Mouse (Mus musculus): ENCODE measurements around the gene Thy1. TPM values are rescaled to one million over a fixed set of nuclear protein-coding genes. Genes with fewer than 3 reads are reported as not detected.

Gene Thy1
- polyA plus RNA-seq, 1 experiment, result 0.58 TPM

GRCm38 (mm10) chr9:44065177-44065576, 22.0 kb downstream of the Thy1 start:
- Histone ChIP-seq H3K4me1 (ENCODE audit: control insufficient read depth, insufficient read depth, low read length) (peaks cover 4% of the 10 kb centered on the region; the same call in 1 of the 2 replicates), H3K27ac (ENCODE audit: insufficient read depth, low read depth, low read length) (no peak overlapping the region), H3K4me3 (ENCODE audit: insufficient read depth, low read length) (no peak overlapping the region)
- no peak for TF ChIP-seq POLR2A (IDR thresholded peaks at IDR 0.05; ENCODE audit: borderline replicate concordance, low read depth, low read length)
- TF ChIP-seq CTCF (IDR thresholded peaks at IDR 0.05; ENCODE audit: low read depth, low read length), result no peak

- TF ChIP-seq POLR2A (IDR thresholded peaks at IDR 0.05; ENCODE audit: borderline replicate concordance, low read depth, low read length), result no peak
- peak; percentile 34; the same call in 1 of the 2 replicates for TF ChIP-seq CTCF (IDR thresholded peaks at IDR 0.05; ENCODE audit: low read depth, low read length)
- peak within 1 kb of the TSS; percentile 62 for H3K4me3 ChIP-seq (ENCODE audit: insufficient read depth, low read length)
- H3K27ac ChIP-seq (ENCODE audit: insufficient read depth, low read depth, low read length), result no peak within 1 kb of the TSS
- peaks cover 4% of the 10 kb centered on the region; the same call in 1 of the 2 replicates for H3K4me1 ChIP-seq (ENCODE audit: control insufficient read depth, insufficient read depth, low read length)
Measured at GRCm38 (mm10) chr9:44066785-44067225, 23.6 kb downstream of the Thy1 start, which contains the start of gene Usp2. TSS of gene Usp2 (plus strand) at chr9:44067021.

DNA sequence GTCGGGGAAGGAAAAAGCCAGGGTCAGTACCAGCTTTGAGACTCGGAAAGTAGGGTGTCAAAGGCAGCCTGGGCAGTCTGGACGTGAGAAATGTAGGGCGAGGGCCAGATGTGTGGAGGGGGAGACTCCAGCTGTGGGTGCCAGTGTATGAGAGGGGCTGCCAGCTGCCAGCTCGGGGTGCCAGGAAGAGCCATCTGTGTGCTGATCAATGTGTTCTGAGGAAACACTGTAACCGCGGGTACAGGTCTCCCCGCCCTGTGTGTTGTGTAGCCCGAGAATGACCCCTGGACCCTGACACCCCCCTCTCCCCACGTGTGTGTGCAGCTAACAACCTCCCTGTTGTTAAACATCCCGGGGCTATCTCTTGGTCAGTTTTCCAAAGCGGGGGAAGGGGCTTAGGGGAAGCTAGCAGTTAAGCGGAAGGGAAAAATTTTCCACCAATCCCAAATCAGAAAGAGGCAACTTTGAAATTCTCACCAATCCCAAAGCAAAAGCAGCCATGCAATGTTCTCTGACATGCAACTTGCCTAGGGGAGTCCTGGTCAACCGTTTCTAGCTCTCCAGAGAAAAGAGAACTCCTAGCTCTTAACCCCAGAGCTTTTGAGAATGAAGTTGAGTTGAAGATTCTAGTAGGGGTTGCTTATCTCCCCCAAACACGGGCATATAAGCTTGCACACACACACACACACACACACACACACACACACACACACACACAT, 24.2 kb downstream of the Thy1 start:
- Histone ChIP-seq H3K4me1 (ENCODE audit: control insufficient read depth, insufficient read depth, low read length) (peaks cover 4% of the 10 kb centered on the region; the same call in 1 of the 2 replicates), H3K4me3 (ENCODE audit: insufficient read depth, low read length) (peak overlapping the region; percentile 62), H3K27ac (ENCODE audit: insufficient read depth, low read depth, low read length) (no peak overlapping the region)
- TF ChIP-seq CTCF (IDR thresholded peaks at IDR 0.05; ENCODE audit: low read depth, low read length) (no peak), POLR2A (IDR thresholded peaks at IDR 0.05; ENCODE audit: borderline replicate concordance, low read depth, low read length) (no peak)

- Histone ChIP-seq H3K4me1 (ENCODE audit: control insufficient read depth, insufficient read depth, low read length) (peaks cover 4% of the 10 kb centered on the region; the same call in 1 of the 2 replicates), H3K27ac (ENCODE audit: insufficient read depth, low read depth, low read length) (no peak overlapping the region), H3K4me3 (ENCODE audit: insufficient read depth, low read length) (no peak overlapping the region)
- TF ChIP-seq POLR2A (IDR thresholded peaks at IDR 0.05; ENCODE audit: borderline replicate concordance, low read depth, low read length) (no peak), CTCF (IDR thresholded peaks at IDR 0.05; ENCODE audit: low read depth, low read length) (no peak)
Measured at GRCm38 (mm10) chr9:44067960-44068330, 24.8 kb downstream of the Thy1 start.

DNA sequence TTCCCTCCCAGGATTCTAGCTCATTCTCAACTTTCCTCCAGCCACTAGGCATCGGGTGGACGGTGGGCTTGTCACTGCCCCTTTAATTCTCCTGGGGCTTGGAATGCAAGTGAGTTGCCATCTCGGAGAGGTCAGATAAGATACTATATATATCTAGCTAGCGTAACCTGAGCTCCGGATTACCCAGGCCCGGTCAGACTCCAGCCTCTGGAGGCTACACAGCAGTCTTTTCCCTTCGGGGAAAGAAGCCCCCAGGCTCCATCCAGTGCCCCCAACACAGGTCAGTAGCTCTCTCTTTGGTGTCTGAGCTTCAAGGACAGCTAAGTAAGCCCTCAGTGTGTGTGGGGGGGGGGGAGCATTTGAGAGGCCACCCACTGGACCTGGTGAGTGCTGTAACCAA, 26.1 kb downstream of the Thy1 start:
- TF ChIP-seq POLR2A (IDR thresholded peaks at IDR 0.05; ENCODE audit: borderline replicate concordance, low read depth, low read length), result no peak
- TF ChIP-seq CTCF (IDR thresholded peaks at IDR 0.05; ENCODE audit: low read depth, low read length), result no peak
- Histone ChIP-seq H3K4me3 (ENCODE audit: insufficient read depth, low read length) (no peak overlapping the region), H3K4me1 (ENCODE audit: control insufficient read depth, insufficient read depth, low read length) (peaks cover 4% of the 10 kb centered on the region; the same call in 1 of the 2 replicates), H3K27ac (ENCODE audit: insufficient read depth, low read depth, low read length) (no peak overlapping the region)

DNA sequence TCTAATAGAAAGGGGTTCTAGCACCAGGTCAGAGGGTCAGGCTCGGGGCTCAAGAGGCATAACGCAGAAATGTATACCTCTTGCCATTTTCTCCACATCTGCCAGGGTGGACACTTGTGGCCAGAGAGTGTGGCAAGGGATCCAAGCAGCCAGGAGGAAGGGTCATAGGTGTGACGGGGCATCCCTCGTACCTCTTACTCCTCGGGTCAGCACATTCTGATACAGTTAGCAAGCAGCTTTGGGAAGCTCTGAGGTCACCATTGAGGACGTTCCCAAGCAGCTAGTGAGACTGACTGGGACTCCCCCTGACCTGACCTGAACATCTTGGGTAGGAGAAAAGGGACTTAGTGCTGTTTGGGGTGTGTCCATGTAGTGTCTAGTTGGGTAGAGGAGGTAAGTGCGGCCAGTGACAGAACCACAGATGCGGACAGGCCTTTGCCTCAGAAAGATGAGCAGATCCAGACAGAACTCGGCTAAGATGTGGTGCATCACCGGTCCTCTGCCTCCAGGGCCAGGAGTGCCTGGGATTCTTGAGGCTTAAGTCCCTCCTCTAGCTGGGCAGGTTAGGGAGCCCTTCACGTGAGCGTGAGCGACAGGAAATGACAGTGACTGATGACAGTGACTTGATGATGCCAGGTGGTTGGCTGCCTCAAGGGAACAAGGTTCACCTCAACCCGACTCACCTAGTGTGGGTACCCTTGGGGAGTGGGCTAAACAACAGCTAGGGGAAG, 27.1 kb downstream of the Thy1 start:
- TF ChIP-seq CTCF (IDR thresholded peaks at IDR 0.05; ENCODE audit: low read depth, low read length) (no peak), POLR2A (IDR thresholded peaks at IDR 0.05; ENCODE audit: borderline replicate concordance, low read depth, low read length) (no peak)
- no peak overlapping the region for H3K4me3 ChIP-seq (ENCODE audit: insufficient read depth, low read length)
- H3K4me1 ChIP-seq (ENCODE audit: control insufficient read depth, insufficient read depth, low read length), result peaks cover 4% of the 10 kb centered on the region; the same call in 1 of the 2 replicates
- no peak overlapping the region for H3K27ac ChIP-seq (ENCODE audit: insufficient read depth, low read depth, low read length)

DNA sequence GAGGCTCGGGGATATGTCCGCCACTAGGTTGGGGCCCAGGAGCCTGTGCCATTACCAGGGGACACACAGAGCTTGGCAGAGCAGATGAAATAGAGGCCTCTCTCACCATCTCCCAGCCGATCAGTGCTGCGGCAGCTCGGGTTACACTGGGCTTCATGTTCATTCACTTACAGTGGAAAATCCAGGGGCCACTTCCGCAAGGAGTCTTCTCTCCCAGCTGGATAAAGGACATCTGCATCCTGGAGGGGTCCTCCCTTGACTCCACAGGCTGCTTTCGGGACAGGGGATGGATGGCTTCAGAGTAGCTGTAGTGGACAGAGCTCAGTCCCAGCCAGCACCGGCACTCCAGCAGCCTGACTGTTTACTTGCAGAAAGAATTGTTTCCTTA, 27.7 kb downstream of the Thy1 start:
- H3K4me3 ChIP-seq (ENCODE audit: insufficient read depth, low read length), result no peak overlapping the region
- no peak overlapping the region for H3K27ac ChIP-seq (ENCODE audit: insufficient read depth, low read depth, low read length)
- peaks cover 4% of the 10 kb centered on the region; the same call in 1 of the 2 replicates for H3K4me1 ChIP-seq (ENCODE audit: control insufficient read depth, insufficient read depth, low read length)
- TF ChIP-seq POLR2A (IDR thresholded peaks at IDR 0.05; ENCODE audit: borderline replicate concordance, low read depth, low read length) (no peak), CTCF (IDR thresholded peaks at IDR 0.05; ENCODE audit: low read depth, low read length) (no peak)

- no peak for TF ChIP-seq CTCF (IDR thresholded peaks at IDR 0.05; ENCODE audit: low read depth, low read length)
- no peak for TF ChIP-seq POLR2A (IDR thresholded peaks at IDR 0.05; ENCODE audit: borderline replicate concordance, low read depth, low read length)
- peaks cover 4% of the 10 kb centered on the region; the same call in 1 of the 2 replicates for H3K4me1 ChIP-seq (ENCODE audit: control insufficient read depth, insufficient read depth, low read length)
- H3K4me3 ChIP-seq (ENCODE audit: insufficient read depth, low read length), result no peak overlapping the region
- H3K27ac ChIP-seq (ENCODE audit: insufficient read depth, low read depth, low read length), result no peak overlapping the region
Measured at GRCm38 (mm10) chr9:44071914-44072598, 28.9 kb downstream of the Thy1 start.

GRCm38 (mm10) chr9:44072599-44072915, 29.4 kb downstream of the Thy1 start:
- TF ChIP-seq POLR2A (IDR thresholded peaks at IDR 0.05; ENCODE audit: borderline replicate concordance, low read depth, low read length) (no peak), CTCF (IDR thresholded peaks at IDR 0.05; ENCODE audit: low read depth, low read length) (no peak)
- no peak overlapping the region for H3K27ac ChIP-seq (ENCODE audit: insufficient read depth, low read depth, low read length)
- H3K4me3 ChIP-seq (ENCODE audit: insufficient read depth, low read length), result no peak overlapping the region
- H3K4me1 ChIP-seq (ENCODE audit: control insufficient read depth, insufficient read depth, low read length), result no peaks in the 10 kb centered on the region

Data from bone marrow macrophage, adult 2 months (primary cell).